Mouse (Mus musculus) gastrocnemius, postnatal 14 days (tissue): ENCODE measurements around the gene Gm49450. TPM values are rescaled to one million over a fixed set of nuclear protein-coding genes. Genes with fewer than 3 reads are reported as not detected.
"Not testable (repeated sequence)": the region's sequence is repeated elsewhere in the genome, so short reads cannot be mapped to it uniquely, and the experiment has no call there.

ENCODE experiments used
- DNase-seq: peaks from one replicate; pipeline ENCODE4 v3.0.0; 2021; ENCODE audit warnings: mixed read lengths
- intact Hi-C: fragments of 180-260 bp; cut with DNase I; formaldehyde crosslinking; loops from one replicate; pipeline ENCODE4 v1.15.1; 2025; ENCODE audit warnings: low total_unique reads
- total RNA-seq, 2 experiments: library from RNA; stranded (reverse); gene quantifications; 2 replicates each; pipeline ENCODE4 v1.2.3; 2021

Gene Gm49450
- total RNA-seq, 2 experiments from 2014 or later: not detected

DNA sequence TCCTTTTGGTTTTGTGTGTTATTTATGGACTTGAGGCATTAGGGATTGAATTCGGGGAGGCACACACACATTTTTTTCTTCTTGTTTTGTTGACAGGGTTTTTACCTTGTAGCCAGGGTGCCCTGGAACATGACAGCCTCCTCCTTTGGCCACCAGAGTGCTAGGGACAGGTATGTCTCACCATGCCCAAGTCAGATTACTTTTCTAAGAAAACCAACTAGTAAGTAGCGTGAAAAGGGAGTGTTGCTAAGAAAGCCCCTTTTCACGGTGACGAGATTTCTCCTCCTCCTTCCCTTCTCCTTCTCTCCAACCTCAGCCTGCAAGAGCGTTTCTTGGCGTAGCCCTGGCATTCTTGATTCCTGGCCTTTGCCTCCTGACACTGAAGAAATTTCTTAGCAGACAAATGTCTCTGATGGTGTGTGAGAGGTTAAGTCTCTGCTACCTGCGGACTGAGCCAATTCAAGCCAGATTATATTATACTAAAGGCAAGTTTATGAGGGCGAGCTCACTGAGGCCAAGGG is 34.4 kb upstream of the Gm49450 start:
- DNase-seq: no peak
- intact Hi-C loops: no loop called here

DNA sequence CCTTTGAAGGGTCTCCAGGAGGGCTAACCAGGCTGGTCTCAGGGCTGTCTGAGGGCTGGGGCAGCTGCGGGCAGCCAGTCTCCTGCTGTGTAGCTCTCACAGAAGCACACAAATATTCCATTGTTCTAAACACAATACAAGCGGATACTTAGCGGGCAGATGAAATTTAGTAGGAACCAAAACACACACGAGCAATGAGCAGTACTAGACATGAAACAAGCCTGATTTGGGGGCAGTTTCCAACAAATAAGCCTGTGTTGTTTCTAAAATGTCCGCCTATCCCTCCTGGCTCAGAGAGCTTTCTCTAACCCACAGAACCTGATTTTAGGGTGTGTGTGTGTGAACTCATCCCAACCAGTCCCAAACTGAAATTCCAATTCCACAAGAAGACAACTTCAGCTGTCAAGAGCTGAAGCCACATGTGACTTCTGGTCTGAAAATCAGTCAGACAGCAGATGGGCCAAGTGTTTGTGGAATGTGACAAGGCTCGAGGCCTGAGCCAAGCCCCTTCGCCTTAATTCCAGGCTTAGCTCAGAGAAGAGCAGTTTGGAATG is 33.8 kb upstream of the Gm49450 start:
- intact Hi-C loops: no loop called here
- peak; percentile 62 for DNase-seq

DNA sequence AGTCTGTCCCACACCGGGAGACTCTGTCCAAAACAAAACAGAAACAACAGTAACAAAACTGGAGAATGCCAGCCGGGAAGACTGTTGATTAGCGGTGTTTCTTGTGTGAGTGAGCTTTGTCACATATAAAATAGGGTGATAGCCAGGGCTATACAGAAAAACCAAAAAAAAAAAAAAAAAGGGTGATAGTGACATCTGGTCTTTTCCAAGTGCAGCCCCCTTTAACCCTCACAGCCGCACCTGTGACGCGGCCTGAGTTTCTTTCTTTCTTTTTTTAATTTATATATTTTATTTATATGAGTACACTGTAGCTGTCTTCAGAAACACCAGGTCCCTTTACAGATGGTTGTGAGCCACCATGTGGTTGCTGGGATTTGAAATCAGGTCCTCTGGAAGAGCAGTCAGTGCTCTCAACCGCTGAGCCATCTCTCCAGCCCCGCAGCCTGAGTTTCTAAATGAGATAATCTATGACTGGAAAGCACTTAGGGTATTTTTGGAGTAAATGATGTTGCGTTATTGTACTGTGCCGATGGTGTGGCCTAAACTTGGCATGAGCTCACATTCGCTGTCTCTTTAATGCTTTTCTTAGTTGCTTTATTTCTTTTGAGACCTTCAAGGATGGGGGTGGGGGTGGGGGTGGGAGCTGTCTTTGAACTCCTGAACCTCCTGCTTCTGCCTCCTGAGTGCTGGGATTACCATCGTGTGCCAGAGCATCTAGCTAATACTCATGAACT is 32.8 kb upstream of the Gm49450 start:
- intact Hi-C loops: no loop called here
- no peak for DNase-seq

DNA sequence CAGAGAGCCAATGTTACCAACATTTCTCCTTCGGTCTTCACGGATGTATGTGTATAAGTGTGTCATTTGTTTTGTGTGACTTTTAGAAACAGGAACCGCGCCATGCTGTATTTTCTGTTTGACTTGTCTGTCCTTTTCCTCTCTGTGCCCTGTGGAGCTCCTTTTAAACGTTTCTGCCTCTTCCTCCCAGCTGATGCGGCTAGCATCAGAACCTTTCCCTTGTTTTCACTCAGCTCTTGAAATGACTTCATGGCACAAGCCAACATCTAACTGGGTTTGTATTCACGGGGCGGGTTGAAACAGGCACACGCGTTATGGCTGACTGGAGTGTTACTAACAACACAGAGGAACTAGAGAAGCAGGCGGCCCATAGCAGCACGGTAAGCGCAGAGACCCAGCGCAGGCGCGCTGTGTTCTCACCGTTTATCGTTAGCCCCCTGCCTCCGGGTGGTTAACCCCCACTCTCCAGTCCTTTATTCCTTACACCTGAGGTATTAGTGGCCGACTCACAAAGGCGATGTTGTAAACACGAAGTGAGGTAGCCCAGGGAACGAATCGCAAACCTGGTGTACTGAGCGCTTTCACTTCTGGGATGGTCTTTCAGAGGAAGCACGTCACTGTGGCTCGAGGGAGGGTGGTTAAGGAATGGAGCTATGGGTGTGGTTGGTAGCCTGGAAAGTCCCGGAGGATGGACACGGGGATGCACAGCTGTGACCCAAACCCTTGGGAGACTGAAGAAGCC is 32.1 kb upstream of the Gm49450 start:
- DNase-seq: peak; percentile 75
- intact Hi-C loops: no loop called here

DNA sequence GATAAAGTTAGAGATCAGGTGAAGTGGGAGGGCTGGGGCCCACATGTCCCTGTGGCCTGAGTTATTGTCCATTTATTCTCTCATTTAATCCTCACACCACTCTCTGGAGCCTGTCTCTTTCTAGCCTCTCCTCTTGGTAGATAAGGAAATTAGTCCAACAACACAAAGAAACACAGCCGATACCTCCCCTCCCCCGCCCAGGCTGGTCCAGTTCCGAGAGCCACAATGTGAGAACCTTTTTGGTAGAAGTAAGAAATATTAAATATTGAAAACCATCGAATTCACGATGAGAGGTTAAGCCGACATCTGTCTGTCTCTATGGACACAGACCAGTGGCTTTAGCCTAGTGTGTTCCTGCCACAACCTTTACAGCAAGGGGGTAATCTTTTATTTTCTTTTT is 31.3 kb upstream of the Gm49450 start:
- no peak for DNase-seq
- intact Hi-C loops: loop anchor here (5.0 kb wide), 1 partner anchor 42 kb away; no protein-coding TSS in a partner anchor

DNA sequence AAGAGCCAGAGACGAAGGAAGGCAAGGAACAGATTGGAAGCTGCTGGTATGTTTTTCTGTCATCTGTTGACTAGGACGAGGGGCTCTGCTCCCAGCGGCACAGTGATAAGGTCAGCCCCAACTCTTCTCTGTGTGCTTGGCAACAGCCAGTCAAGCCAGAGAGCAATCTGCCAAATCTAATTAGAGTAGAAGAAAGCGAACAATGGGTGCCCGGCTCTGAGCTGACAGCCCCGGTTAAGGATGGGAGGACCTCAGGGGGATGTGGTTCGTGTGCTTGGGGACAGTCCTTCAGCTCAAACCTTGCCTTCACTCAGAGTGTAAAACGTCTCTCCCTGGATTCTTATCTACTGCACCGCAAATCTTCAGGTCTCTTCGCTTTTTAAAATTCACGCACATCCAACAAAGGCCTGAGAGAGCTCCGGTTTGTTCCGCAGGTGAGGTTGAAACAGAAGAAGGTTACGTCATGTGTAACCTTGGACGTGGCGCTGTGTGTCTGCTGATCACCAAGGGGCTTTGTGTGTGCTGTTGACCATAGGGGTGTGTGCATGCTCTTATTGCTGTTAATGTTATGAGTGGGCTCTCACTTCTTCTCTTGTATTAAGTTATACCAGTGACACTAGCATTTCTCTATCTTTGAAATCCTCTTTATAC is 30.2 kb upstream of the Gm49450 start:
- no peak for DNase-seq
- intact Hi-C loops: loop anchor here (5.0 kb wide), 1 partner anchor 41 kb away; no protein-coding TSS in a partner anchor

DNA sequence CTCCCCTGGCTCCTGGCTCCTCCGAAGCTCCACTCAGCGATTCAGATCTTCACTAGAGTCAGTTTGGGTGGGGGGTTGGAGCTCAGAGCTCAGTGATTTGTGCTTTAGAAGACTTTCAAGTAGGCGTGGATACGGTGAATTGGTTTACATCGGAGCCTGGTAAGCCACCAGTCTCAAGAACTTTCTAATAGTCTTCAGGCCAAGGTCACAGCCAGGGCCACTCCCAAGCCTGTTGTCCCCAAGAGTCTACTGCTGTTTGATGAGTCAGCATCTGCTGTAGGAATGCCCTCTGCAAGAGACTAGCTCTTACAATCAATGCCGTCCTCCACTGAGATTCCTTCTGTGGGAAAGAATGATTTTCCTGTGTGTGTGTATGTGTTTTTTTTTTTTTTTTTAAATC is 28.7 kb upstream of the Gm49450 start:
- DNase-seq: no peak

DNA sequence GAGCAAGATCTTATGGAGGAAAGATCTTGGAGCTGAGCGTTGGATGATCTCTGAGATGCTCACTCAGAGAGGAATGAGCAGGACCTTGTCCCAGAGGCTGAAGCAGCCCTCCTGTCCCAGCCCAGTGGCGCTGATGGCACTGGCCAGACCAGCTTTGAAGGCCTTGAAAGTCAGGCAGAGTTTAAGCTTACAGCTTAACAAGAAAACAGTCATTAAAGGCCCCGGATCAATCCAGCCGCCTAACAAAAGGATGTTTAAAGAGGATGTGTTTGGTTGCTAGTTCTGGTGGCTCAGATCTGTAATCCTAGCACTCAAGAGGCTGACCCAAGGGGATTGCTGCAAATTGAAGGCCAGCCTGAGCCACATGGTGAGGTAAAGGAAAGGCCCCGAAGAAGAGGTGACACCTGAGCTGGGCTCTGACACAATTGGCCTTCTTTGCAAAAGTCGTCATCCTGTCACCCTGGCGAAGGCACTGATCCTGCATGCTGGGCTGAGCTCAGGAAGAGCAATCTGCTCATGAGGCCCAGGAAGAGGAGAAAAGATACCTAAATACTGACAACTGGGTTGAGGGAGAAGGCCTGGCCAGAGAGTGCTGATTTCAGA is 26.8 kb upstream of the Gm49450 start:
- DNase-seq: no peak
- intact Hi-C loops: loop anchor here (5.0 kb wide), 1 partner anchor 38 kb away; no protein-coding TSS in a partner anchor

More for the DNA sequence above, 28.7 kb upstream of the Gm49450 start:
- intact Hi-C loops: loop anchor here (5.0 kb wide), 1 partner anchor 40 kb away; no protein-coding TSS in a partner anchor

DNA sequence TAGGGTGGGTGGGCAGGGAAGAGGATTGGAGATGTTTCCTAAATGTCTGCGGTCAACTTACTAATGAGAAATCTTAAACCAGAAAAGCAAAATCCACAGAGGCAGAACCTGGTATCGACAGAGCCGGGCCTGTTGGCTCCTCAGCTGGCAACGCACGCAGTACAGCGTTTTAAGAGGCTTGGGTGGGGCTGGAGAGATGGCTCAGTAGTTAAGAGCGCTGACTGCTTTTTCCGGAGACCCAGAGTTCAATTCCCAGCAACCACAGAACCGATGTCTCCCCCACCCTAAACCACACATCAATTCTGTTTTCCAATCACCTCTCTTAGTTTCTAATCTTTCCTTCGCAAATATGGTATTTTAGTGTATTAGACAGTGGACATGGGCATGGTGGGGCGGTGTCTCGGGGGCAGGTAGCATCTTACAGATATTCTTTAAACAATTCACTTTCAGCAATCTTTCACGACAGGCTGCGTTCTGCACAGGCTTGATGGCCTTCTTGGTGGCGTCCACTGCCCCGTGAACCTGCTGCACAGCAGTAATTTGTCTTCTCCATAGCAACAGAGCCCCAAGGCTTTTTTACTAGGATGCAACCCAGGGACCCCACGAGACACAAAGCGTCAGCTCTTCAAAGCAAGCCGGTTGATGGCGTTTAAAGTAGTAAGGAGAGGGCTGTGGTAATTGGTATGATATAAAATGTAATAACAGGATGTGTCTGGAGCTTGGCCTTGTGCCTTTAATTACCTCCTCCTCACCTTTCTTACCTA is 25.2 kb upstream of the Gm49450 start:
- DNase-seq: no peak
- intact Hi-C loops: no loop called here

DNA sequence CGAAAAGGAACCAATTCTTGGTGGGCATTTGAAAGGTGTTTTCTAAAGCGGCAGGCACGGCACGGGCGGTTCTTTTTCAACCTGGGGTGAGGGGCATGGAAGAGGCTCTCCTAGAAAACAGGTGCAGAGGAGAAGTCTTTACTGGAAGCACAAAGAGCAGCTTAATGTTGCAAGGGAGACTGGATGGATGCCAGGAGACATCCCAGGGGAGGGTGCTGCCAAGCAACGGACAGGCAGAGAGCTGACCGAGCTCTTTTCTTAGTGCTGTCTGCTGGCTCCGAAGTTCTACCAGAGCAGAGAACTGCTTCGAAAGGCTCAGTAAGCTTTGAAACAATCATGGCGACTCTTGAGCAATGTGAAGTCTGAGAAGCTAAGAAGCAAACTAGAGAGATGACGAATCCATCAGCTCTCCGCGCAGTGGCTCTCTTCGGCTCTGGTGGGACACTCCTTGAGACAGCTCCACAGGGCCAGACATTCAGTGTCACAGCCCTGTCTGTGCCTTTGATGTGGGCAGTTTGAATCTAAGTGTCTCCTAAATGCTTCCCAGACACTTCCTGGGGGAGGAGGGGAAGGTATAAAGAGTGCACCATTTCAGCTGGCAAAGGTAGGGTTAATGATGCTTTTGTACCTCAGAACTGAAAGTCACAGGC is 24.5 kb upstream of the Gm49450 start:
- intact Hi-C loops: no loop called here
- DNase-seq: peak; percentile 88

DNA sequence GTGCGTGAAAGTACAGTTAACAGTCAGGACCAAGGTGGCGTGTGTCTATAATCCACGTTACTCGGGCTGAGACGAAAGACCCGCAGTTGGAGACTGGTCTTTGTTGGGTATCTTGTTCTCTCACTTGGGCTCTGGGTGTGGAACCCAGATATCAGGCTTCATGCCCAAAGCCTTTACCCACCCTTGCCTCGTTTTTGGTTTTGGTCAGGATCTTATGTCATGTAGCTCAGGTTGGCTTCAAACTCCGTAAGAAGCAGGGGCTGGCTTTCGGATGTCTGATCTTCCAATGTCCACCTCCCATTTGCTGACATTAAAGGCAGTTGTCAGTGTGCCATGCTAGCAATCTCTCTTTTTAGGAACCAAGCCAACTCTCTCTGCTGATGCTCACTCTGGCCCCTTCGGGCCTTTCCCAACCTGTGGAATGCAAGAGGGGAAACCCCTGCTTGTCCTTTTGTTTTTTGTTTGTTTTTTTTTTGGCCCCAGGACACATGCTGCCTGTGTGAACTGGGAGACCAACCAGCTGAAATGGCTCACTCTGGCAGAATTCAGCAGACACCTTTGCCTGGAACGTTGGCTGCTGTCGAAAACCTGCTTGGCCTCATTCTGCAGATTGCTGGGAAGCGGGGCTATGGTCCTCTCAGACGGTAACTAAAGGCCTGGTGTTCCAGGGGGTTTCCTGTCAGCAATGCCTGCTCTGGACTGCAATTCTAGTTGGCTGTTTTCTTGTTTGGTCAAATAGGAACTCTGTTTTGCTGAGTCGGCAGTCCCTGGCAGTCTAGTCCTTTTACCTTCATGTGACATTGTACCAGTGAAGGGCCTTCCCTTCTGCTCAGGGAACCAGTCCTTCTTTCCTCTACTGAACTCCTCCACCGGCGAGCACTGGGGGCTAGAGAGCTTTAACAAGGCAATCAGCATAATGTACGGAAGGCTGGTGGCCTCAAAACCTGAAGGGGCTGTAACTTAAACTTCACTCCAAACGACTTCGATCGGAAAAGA is 23.7 kb upstream of the Gm49450 start:
- DNase-seq: no peak
- intact Hi-C loops: no loop called here

DNA sequence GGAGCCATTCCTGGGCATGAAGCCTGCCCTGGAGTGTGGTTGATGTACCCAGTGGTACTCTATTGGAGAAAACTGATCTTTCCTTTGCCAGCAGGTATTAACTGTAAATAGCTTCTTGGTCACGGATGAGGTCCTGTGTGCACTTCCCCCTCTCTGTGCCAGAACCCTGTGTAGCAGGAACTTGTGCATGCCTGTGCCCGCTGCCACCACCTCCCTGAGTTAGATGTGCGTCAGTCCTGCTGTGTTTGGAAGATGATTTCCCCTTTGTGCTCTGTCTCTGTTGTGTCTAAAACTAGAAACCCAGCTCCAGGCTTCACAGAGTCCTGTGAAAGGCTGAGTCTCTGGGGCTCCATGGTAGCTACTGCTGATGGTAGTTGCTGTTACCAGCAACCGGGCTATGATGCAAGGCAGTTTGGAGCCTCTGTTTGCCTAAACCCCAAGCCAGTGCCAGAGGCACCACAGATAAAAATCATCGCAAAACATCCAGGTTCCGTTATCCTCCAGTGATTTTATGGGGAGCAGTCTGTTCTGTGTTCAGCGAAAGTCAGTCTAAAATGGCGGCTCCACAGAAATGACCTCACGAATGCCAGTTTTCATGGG is 19.8 kb upstream of the Gm49450 start:
- intact Hi-C loops: no loop called here
- no peak for DNase-seq

DNA sequence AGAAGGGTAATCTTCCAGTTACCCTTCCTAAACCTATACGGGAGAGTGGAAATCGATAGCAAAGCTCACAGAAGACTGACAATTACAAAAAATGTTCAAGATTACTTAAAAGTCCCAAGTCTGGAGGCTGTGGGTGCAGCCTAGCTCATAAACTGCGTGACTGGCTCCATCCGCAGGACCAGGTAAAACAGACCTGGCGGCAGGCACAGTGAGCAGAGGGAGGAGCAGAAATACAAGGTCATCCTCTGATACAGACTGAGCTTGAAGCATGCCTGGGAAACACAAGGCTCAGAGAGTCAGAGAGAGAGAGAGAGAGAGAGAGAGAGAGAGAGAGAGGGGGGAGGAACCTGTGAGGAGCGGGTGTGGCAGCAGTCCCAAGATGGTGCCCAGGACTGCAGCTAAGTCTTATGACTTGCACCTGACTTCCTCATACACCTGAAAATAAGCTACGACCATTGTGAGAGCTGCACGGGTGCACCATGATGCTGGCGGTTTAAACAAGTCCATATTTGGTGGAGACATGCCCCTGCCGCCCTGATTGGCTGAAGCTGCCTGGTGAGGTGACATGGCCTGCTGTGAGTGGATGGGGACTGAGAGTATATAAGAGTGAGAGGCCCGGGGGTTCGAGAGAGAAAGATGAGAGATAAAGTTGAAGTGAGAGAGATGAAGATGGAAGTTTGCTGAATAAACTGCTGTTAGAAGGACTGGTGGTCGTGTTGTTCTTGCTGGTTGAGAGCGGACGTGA is 18.4 kb upstream of the Gm49450 start:
- intact Hi-C loops, DNase-seq: not testable (repeated sequence)

DNA sequence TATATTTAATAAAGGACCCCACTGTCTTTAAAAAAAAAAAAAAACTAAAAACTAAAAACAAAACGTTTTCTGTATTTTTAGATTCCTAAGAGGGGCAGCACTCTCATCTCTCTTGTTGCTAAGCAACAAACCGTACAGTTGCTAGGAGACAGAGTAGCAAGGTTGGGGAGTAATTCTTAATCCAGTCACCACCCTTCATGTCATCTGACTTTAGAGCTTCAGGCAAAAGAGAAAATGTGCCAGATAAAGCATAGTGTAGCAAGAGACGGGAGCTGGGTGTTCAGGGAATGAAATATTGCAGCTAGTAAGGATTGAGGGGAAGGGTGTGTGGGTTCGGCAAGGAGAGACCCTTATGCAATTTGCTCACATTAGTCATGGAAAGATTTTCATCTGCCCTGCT is 17.8 kb upstream of the Gm49450 start:
- no peak for DNase-seq
- intact Hi-C loops: no loop called here

DNA sequence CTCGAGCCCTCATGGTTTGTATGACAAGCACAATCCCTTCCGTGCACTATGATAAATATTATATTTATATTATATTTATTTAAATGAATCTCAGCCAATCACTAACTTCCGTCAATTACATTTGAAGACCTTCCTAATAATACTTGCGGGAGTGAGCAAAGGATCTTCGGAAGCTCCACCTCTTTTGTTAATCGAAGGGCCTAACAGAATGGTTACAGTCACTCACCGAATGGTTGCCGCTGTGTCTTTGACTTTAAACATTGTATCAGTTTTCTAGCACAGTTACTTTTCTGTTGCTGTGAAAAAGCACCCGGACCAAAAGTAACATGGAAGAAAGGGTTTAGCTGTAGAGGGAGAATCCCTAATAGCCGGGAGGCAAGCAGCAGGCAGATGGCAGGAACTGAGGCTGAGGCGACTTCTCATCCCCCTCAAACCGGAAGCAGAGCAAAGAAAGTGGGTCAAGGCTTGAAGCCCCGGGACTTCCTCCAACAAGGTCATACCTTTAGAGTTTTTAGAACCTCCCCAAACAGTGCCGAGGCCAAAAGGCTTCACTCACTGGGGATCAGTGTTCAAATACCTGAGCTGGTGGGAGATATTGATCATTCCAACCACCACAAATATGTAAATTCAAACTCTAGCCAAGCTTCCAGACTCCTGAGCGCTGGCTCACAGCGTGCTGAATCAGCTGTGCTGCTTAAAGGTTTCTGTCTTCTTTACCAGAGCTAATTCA is 16.2 kb upstream of the Gm49450 start:
- intact Hi-C loops: no loop called here

More for the DNA sequence above, 16.2 kb upstream of the Gm49450 start:
- no peak for DNase-seq
